9 mouse cellular contexts compared by ENCODE assay signal in the genomic region with DNA sequence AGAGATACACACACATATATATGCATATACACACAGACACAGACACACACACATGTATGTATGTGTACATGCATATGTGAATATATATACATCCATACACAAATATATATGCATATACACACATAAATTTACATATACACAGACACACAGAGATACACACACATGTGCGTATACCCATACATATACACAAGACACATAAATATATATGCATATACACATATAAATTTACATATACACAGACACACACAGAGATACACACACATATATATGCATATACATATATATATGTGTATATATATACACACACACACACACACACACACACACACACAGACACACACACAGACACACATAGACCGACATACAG. TPM values are rescaled to one million over a fixed set of nuclear protein-coding genes. Genes with fewer than 3 reads are reported as not detected.
DNase-seq lines count a peak whose midpoint lies in the region; ATAC-seq and TF ChIP-seq lines count a peak whose summit lies in the region.
"Had no signal": no experiment of that assay in that cellular context is flagged by ENCODE, and none has a peak within 500 bp of the region (broad histone marks: within the 10 kb centered on the region; RNA-seq: fewer than 3 reads in every experiment).

No protein-coding gene starts in this region.

- H3K9me3 ChIP-seq in kidney, embryonic 16.5 days (ENCODE audit: low read length), result no peaks in the 10 kb centered on the region
- H3K9me3 ChIP-seq in limb, embryonic 10.5 days (replicated peaks), result no peaks in the 10 kb centered on the region
- H3K9me3 ChIP-seq in neural tube, embryonic 13.5 days, result no peaks in the 10 kb centered on the region

- peaks cover 8% of the 10 kb centered on the region; the same call in 1 of the 2 replicates for H3K27me3 ChIP-seq in kidney, embryonic 16.5 days (ENCODE audit: insufficient read depth, low read length)
- peaks cover 33% of the 10 kb centered on the region for H3K27me3 ChIP-seq in limb, embryonic 10.5 days (ENCODE audit: low read depth, poor library complexity, severe bottlenecking)
- H3K27me3 ChIP-seq in neural tube, embryonic 13.5 days, result peaks cover 10% of the 10 kb centered on the region

- no peak for TF ChIP-seq CTCF in embryonic fibroblast, embryonic 13.5 days (IDR thresholded peaks at IDR 0.05; ENCODE audit: borderline replicate concordance, insufficient read depth, low read length)

- ATAC-seq in kidney, embryonic 16.5 days (ENCODE audit: low FRiP score, low TSS enrichment), result no peak
- peak; percentile 65; the same call in 1 of the 2 replicates for ATAC-seq in neural tube, embryonic 13.5 days (ENCODE audit: low read depth)
- ATAC-seq: inflammation-experienced regulatory T-cells, adult 6 months had no signal

- no peak for DNase-seq in kidney, postnatal 4 days
- DNase-seq in limb, embryonic 10.5 days (ENCODE audit: low spot score), result no peak
- no peak for DNase-seq in Muller cell, postnatal 12 days (ENCODE audit: inconsistent ontology term)
- no peak for DNase-seq in right cerebral cortex, adult 2 months (ENCODE audit: low spot score in 2 of 2)
- DNase-seq in left cerebral cortex, adult 8-10 months (ENCODE audit: low spot score in 2 of 2), result no peak

- WGBS in kidney, embryonic 16.5 days, result 45% methylated on average over 2 of the region's 2 CpGs
- 49% methylated on average over 2 of the region's 2 CpGs for WGBS in limb, embryonic 10.5 days
- WGBS in neural tube, embryonic 13.5 days, result 51% methylated on average over 2 of the region's 2 CpGs

- no peaks in the 10 kb centered on the region for H3K36me3 ChIP-seq in kidney, embryonic 16.5 days (ENCODE audit: insufficient read depth, low read length)
- H3K36me3 ChIP-seq in limb, embryonic 10.5 days, result no peaks in the 10 kb centered on the region
- no peaks in the 10 kb centered on the region for H3K36me3 ChIP-seq in neural tube, embryonic 13.5 days

- H3K4me3 ChIP-seq in kidney, embryonic 16.5 days (ENCODE audit: low read length), result peak overlapping the region; percentile 58
- H3K4me3 ChIP-seq in embryonic fibroblast, embryonic 13.5 days (ENCODE audit: insufficient read depth, low read length), result peak overlapping the region; percentile 39
- H3K4me3 ChIP-seq in limb, embryonic 10.5 days, result peak overlapping the region; percentile 81
- H3K4me3 ChIP-seq in neural tube, embryonic 13.5 days, result peak overlapping the region; percentile 67

- H3K4me1 ChIP-seq in kidney, embryonic 16.5 days (ENCODE audit: insufficient read depth, low read length), result no peaks in the 10 kb centered on the region
- no peaks in the 10 kb centered on the region for H3K4me1 ChIP-seq in embryonic fibroblast, embryonic 13.5 days (ENCODE audit: control insufficient read depth, insufficient read depth, low read length)
- peaks cover 5% of the 10 kb centered on the region; the same call in 1 of the 2 replicates for H3K4me1 ChIP-seq in limb, embryonic 10.5 days
- no peaks in the 10 kb centered on the region for H3K4me1 ChIP-seq in neural tube, embryonic 13.5 days (replicated peaks)

- H3K27ac ChIP-seq in kidney, embryonic 16.5 days (ENCODE audit: low read length), result no peak overlapping the region
- H3K27ac ChIP-seq in embryonic fibroblast, embryonic 13.5 days (ENCODE audit: insufficient read depth, low read length), result no peak overlapping the region
- H3K27ac ChIP-seq in limb, embryonic 10.5 days, result peak overlapping the region; percentile 87; the same call in 1 of the 2 replicates
- H3K27ac ChIP-seq in neural tube, embryonic 13.5 days (replicated peaks), result no peak overlapping the region

- TF ChIP-seq POLR2A in embryonic fibroblast, embryonic 13.5 days (IDR thresholded peaks at IDR 0.05; ENCODE audit: low read depth, low read length), result no peak

- H3K9ac ChIP-seq in kidney, embryonic 16.5 days (replicated peaks; ENCODE audit: low read length), result no peak overlapping the region; the same call in 1 of the 2 replicates
- peak overlapping the region; percentile 89 for H3K9ac ChIP-seq in neural tube, embryonic 13.5 days

- H3K4me2 ChIP-seq in kidney, embryonic 16.5 days (replicated peaks; ENCODE audit: low read depth, low read length), result peak overlapping the region; percentile 98
- peak overlapping the region; percentile 94 for H3K4me2 ChIP-seq in neural tube, embryonic 13.5 days

RNA-seq across cellular contexts. Expression of a gene that starts 0.6 kb away (rescaled TPM):
- 14.1 and 14.6 TPM in 2 replicates for polyA plus RNA-seq in kidney, embryonic 16.5 days (2015; fragmentation: Nextera tagmentation; extraction: Ambion mirVana)
- 2.0 and 2.7 TPM in 2 replicates for polyA plus RNA-seq in embryonic fibroblast, embryonic 13.5 days (2011; ENCODE audit: insufficient read length, low read depth, missing spikeins)
- 0.77 and 0.99 TPM in 2 replicates for polyA plus RNA-seq in limb, embryonic 10.5 days (2016; fragmentation: Nextera tagmentation; extraction: Ambion mirVana)
- 8.6 and 9.9 TPM in 2 replicates for polyA plus RNA-seq in neural tube, embryonic 13.5 days (2015; fragmentation: Nextera tagmentation; extraction: Ambion mirVana)
- total RNA-seq in left cerebral cortex, adult 8-10 months (2022), result 10 to 100 TPM in 1 of 4 experiments, 1 to 10 TPM in 3; 8.2 to 10.0 (median 9.2) TPM

RNA-seq across cellular contexts. Expression of a gene that starts 38.8 kb away (rescaled TPM):
- 101 and 103 TPM in 2 replicates for polyA plus RNA-seq in kidney, embryonic 16.5 days (2015; fragmentation: Nextera tagmentation; extraction: Ambion mirVana)
- 197 and 210 TPM in 2 replicates for polyA plus RNA-seq in embryonic fibroblast, embryonic 13.5 days (2011; ENCODE audit: insufficient read length, low read depth, missing spikeins)
- polyA plus RNA-seq in limb, embryonic 10.5 days (2016; fragmentation: Nextera tagmentation; extraction: Ambion mirVana), result 55.5 and 64.1 TPM in 2 replicates
- 89.5 and 101 TPM in 2 replicates for polyA plus RNA-seq in neural tube, embryonic 13.5 days (2015; fragmentation: Nextera tagmentation; extraction: Ambion mirVana)
- total RNA-seq in left cerebral cortex, adult 8-10 months (2022), result 10 to 100 TPM; 36.8 to 44.6 (median 42.0) TPM
